Mouse (Mus musculus): Measurements from ENCODE around the gene Igsf11. TPM values are rescaled to one million over a fixed set of nuclear protein-coding genes. Genes with fewer than 3 reads are reported as not detected.
A peak's percentile ranks its signal among the peaks of the same experiment; 100 is the strongest.

Igsf11 gene
- polyA plus RNA-seq, 2 experiments = 0.47 to 1.8 TPM

DNA sequence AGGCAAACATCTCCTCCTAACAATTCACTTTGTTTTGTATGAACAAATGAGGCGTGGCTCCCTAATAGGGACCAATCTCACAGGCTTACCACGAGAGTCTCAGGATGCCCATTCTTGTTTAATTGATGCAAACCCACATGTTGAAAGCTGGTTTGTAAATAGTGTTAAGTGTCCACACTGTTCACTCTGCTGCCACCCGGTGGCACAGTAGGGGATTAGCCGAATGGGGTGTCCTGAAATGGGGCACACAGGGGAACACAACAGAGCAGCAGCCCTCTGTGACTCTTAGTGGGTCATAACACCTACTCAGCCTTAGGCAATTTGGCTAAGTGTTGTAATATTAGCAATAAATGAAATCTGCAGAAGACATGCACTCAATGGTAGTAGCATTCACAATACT is 156.4 kb downstream of the Igsf11 start:
- H3K4me3 ChIP-seq (replicated peaks; ENCODE audit: low read length) = no peak overlapping the region
- ATAC-seq (ENCODE audit: low FRiP score, low read depth) = 0 out of 2 replicates have a peak, but pooled peaks have one; percentile 68
- H3K4me2 ChIP-seq (replicated peaks; ENCODE audit: low read depth, low read length, severe bottlenecking) = no peak overlapping the region
- 5% methylated on average over 4 of the region's 4 CpGs for WGBS
- H3K9me3 ChIP-seq (ENCODE audit: control insufficient read depth, low read length) = no peaks in the 10 kb centered on the region
- no peak for TF ChIP-seq POLR2A (IDR thresholded peaks at IDR 0.05; ENCODE audit: borderline replicate concordance, extremely low read depth, insufficient read depth, insufficient read length)
- DNase-seq (ENCODE audit: low spot score) = peak; percentile 76
- no peak overlapping the region for H3K27ac ChIP-seq (replicated peaks; ENCODE audit: low read depth, low read length)
- H3K36me3 ChIP-seq (ENCODE audit: control insufficient read depth, insufficient read depth, low read length) = no peaks in the 10 kb centered on the region
- H3K9ac ChIP-seq (ENCODE audit: low read depth, low read length, severe bottlenecking) = no peak overlapping the region
- no peaks in the 10 kb centered on the region for H3K4me1 ChIP-seq (ENCODE audit: control insufficient read depth, insufficient read depth, low read length)
- no peaks in the 10 kb centered on the region for H3K27me3 ChIP-seq (ENCODE audit: control insufficient read depth, insufficient read depth, low read length)

DNA sequence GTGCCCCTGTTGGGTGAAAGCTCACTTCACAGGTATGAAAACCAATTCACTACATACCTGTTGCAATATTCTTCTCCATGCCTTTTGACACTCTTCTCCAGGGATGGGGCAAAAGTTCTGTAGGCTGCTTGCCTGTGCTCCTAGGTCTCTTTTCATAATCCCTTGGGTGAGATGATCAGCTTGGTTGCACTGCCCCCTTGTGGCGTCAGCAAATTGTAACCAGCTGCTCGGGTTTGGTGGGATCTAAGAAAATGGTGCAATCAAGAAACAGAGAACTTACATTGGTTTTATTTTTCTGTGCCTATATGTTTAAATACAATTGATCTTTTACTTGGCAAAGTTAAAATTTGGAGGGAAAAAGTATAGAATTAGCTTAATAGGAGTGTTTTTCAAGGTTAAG is 160.5 kb downstream of the Igsf11 start:
- no peak overlapping the region for H3K9ac ChIP-seq (ENCODE audit: low read depth, low read length, severe bottlenecking)
- DNase-seq (ENCODE audit: low spot score) (peak; percentile 59), ATAC-seq (ENCODE audit: low FRiP score, low read depth) (no peak)
- no peak overlapping the region for H3K27ac ChIP-seq (replicated peaks; ENCODE audit: low read depth, low read length)
- TF ChIP-seq POLR2A (IDR thresholded peaks at IDR 0.05; ENCODE audit: borderline replicate concordance, extremely low read depth, insufficient read depth, insufficient read length) = no peak
- H3K36me3 ChIP-seq (ENCODE audit: control insufficient read depth, insufficient read depth, low read length) = no peaks in the 10 kb centered on the region
- H3K4me2 ChIP-seq (replicated peaks; ENCODE audit: low read depth, low read length, severe bottlenecking) = no peak overlapping the region
- no peaks in the 10 kb centered on the region for H3K27me3 ChIP-seq (ENCODE audit: control insufficient read depth, insufficient read depth, low read length)
- no peak overlapping the region for H3K4me3 ChIP-seq (replicated peaks; ENCODE audit: low read length)
- no peaks in the 10 kb centered on the region for H3K4me1 ChIP-seq (ENCODE audit: control insufficient read depth, insufficient read depth, low read length)
- WGBS = 0% methylated on average over 2 of the region's 2 CpGs
- H3K9me3 ChIP-seq (ENCODE audit: control insufficient read depth, low read length) = no peaks in the 10 kb centered on the region

DNA sequence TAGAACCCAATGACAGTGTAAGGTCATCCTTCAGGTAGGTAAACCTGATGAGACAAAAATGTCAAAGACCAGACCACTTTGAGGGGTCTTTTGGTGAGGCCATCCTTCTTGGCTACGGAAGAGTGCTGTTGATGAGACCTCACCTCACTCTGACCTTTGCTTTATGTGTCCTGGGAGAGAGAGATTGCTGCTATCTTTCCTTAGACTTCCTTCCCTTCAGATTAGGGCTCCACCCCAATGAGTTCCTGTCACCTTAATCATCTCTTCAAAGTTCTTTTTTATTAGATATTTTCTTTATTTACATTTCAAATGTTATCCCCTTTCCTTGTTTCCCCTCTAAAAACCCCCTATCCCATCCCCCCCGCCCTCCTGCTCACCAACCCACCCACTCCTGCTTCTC is 161.3 kb downstream of the Igsf11 start:
- Histone ChIP-seq H3K4me1 (ENCODE audit: control insufficient read depth, insufficient read depth, low read length) (no peaks in the 10 kb centered on the region), H3K36me3 (ENCODE audit: control insufficient read depth, insufficient read depth, low read length) (no peaks in the 10 kb centered on the region), H3K9me3 (ENCODE audit: control insufficient read depth, low read length) (no peaks in the 10 kb centered on the region), H3K27ac (replicated peaks; ENCODE audit: low read depth, low read length) (no peak overlapping the region), H3K9ac (ENCODE audit: low read depth, low read length, severe bottlenecking) (no peak overlapping the region), H3K27me3 (ENCODE audit: control insufficient read depth, insufficient read depth, low read length) (no peaks in the 10 kb centered on the region), H3K4me2 (replicated peaks; ENCODE audit: low read depth, low read length, severe bottlenecking) (no peak overlapping the region), H3K4me3 (replicated peaks; ENCODE audit: low read length) (no peak overlapping the region)
- no peak for TF ChIP-seq POLR2A (IDR thresholded peaks at IDR 0.05; ENCODE audit: borderline replicate concordance, extremely low read depth, insufficient read depth, insufficient read length)
- WGBS = 73% methylated on average over 2 of the region's 2 CpGs
- no peak for DNase-seq (ENCODE audit: low spot score)
- no peak for ATAC-seq (ENCODE audit: low FRiP score, low read depth)

GRCm38 (mm10) chr16:39056061-39056460 is 163.6 kb downstream of the Igsf11 start:
- Histone ChIP-seq H3K27me3 (ENCODE audit: control insufficient read depth, insufficient read depth, low read length) (no peaks in the 10 kb centered on the region), H3K4me1 (ENCODE audit: control insufficient read depth, insufficient read depth, low read length) (no peaks in the 10 kb centered on the region), H3K27ac (replicated peaks; ENCODE audit: low read depth, low read length) (no peak overlapping the region), H3K36me3 (ENCODE audit: control insufficient read depth, insufficient read depth, low read length) (no peaks in the 10 kb centered on the region), H3K4me2 (replicated peaks; ENCODE audit: low read depth, low read length, severe bottlenecking) (no peak overlapping the region), H3K4me3 (replicated peaks; ENCODE audit: low read length) (no peak overlapping the region), H3K9ac (ENCODE audit: low read depth, low read length, severe bottlenecking) (no peak overlapping the region), H3K9me3 (ENCODE audit: control insufficient read depth, low read length) (no peaks in the 10 kb centered on the region)
- TF ChIP-seq POLR2A (IDR thresholded peaks at IDR 0.05; ENCODE audit: borderline replicate concordance, extremely low read depth, insufficient read depth, insufficient read length) = no peak
- ATAC-seq (ENCODE audit: low FRiP score, low read depth) (no peak), DNase-seq (ENCODE audit: low spot score) (peak; percentile 26)
- WGBS = 26% methylated on average over 6 of the region's 6 CpGs

GRCm38 (mm10) chr16:39056961-39057360 is 164.5 kb downstream of the Igsf11 start:
- no peak overlapping the region for H3K27ac ChIP-seq (replicated peaks; ENCODE audit: low read depth, low read length)
- H3K9me3 ChIP-seq (ENCODE audit: control insufficient read depth, low read length) = no peaks in the 10 kb centered on the region
- ATAC-seq (ENCODE audit: low FRiP score, low read depth) = no peak
- no peak overlapping the region for H3K4me2 ChIP-seq (replicated peaks; ENCODE audit: low read depth, low read length, severe bottlenecking)
- WGBS = 48% methylated on average over 12 of the region's 12 CpGs
- TF ChIP-seq POLR2A (IDR thresholded peaks at IDR 0.05; ENCODE audit: borderline replicate concordance, extremely low read depth, insufficient read depth, insufficient read length) = no peak
- H3K4me1 ChIP-seq (ENCODE audit: control insufficient read depth, insufficient read depth, low read length) = no peaks in the 10 kb centered on the region
- H3K9ac ChIP-seq (ENCODE audit: low read depth, low read length, severe bottlenecking) = no peak overlapping the region
- no peak overlapping the region for H3K4me3 ChIP-seq (replicated peaks; ENCODE audit: low read length)
- DNase-seq (ENCODE audit: low spot score) = no peak
- no peaks in the 10 kb centered on the region for H3K36me3 ChIP-seq (ENCODE audit: control insufficient read depth, insufficient read depth, low read length)
- no peaks in the 10 kb centered on the region for H3K27me3 ChIP-seq (ENCODE audit: control insufficient read depth, insufficient read depth, low read length)

DNA sequence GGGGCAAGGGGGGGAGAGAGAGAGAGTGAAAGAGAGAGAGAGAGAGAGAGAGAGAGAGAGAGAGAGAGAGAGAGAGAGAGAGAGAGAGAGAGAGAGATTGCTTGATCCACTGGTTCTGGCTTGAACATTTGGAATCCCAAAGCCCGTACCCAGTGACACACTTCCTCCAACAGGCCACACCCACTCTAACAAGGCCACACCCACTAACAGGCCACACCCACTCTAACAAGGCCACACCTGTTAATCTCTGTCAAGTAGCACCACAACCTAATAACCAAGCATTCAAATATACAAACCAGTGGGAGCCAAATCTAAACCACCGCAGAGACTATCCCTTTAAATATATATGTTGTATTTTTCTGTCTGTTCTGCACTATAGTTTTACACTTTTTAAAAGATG is 166.4 kb downstream of the Igsf11 start:
- H3K27ac ChIP-seq (replicated peaks; ENCODE audit: low read depth, low read length) = no peak overlapping the region
- ATAC-seq (ENCODE audit: low FRiP score, low read depth) (no peak), DNase-seq (ENCODE audit: low spot score) (no peak)
- H3K36me3 ChIP-seq (ENCODE audit: control insufficient read depth, insufficient read depth, low read length) = no peaks in the 10 kb centered on the region
- 91% methylated on average over 2 of the region's 2 CpGs for WGBS
- H3K9me3 ChIP-seq (ENCODE audit: control insufficient read depth, low read length) = no peaks in the 10 kb centered on the region
- no peak for TF ChIP-seq POLR2A (IDR thresholded peaks at IDR 0.05; ENCODE audit: borderline replicate concordance, extremely low read depth, insufficient read depth, insufficient read length)
- no peaks in the 10 kb centered on the region for H3K27me3 ChIP-seq (ENCODE audit: control insufficient read depth, insufficient read depth, low read length)
- no peak overlapping the region for H3K4me2 ChIP-seq (replicated peaks; ENCODE audit: low read depth, low read length, severe bottlenecking)
- H3K9ac ChIP-seq (ENCODE audit: low read depth, low read length, severe bottlenecking) = no peak overlapping the region
- H3K4me1 ChIP-seq (ENCODE audit: control insufficient read depth, insufficient read depth, low read length) = no peaks in the 10 kb centered on the region
- H3K4me3 ChIP-seq (replicated peaks; ENCODE audit: low read length) = no peak overlapping the region

Measured in limb, embryonic 14.5 days (tissue).